Mouse (Mus musculus) liver, embryonic 11.5 days (tissue): ENCODE measurements at regions not wholly inside any gene's neighbourhood (a gene's known extent, or its start where the extent isn't known, plus 50 kb on each side); places are given as distances from the start of the nearest gene placed in this dataset.
A peak's percentile ranks its signal among the peaks of the same experiment; 100 is the strongest.

Source experiments
- ATAC-seq: fragments of 200-750 bp; cut with Nextera tagmentation; replicated peaks from 2 replicates; pipeline ENCODE4 v1.8.0; 2017; ENCODE audit warnings: moderate number of reproducible peaks, mild to moderate bottlenecking, moderate TSS enrichment, moderate library complexity; ENCODE audit not compliant: low FRiP score
- DNase-seq: peaks from one replicate; pipeline ENCODE4 v3.0.0-alpha.2; 2017; ENCODE audit warnings: low spot score
- H3K27ac ChIP-seq: fragments of 300-500 bp; sonication (generic); 2 replicates; pipeline ENCODE4 v1.5.1; 2014; ENCODE audit warnings: mild to moderate bottlenecking, low read depth, low read length, control low read depth
- H3K27me3 ChIP-seq: fragments of 300-500 bp; sonication (generic); replicated peaks from 2 replicates; pipeline ENCODE4 v1.6.1; 2014; ENCODE audit warnings: low read length, mixed read lengths; ENCODE audit not compliant: control insufficient read depth, insufficient read depth
- H3K36me3 ChIP-seq: fragments of 300-500 bp; sonication (generic); 2 replicates; pipeline ENCODE4 v1.6.1; 2014; ENCODE audit warnings: mild to moderate bottlenecking, low read length, moderate library complexity, mixed read lengths; ENCODE audit not compliant: control insufficient read depth, insufficient read depth
- H3K4me1 ChIP-seq: fragments of 300-500 bp; sonication (generic); replicated peaks from 2 replicates; pipeline ENCODE4 v1.6.1; 2014; ENCODE audit warnings: low read length, mixed read lengths; ENCODE audit not compliant: control insufficient read depth, insufficient read depth
- H3K4me2 ChIP-seq: fragments of 300-500 bp; sonication (generic); 2 replicates; pipeline ENCODE4 v1.6.1; 2014; ENCODE audit warnings: mild to moderate bottlenecking, control low read depth, moderate library complexity
- H3K4me3 ChIP-seq: fragments of 300-500 bp; sonication (generic); 2 replicates; pipeline ENCODE4 v1.5.1; 2014; ENCODE audit warnings: low read depth, low read length, control low read depth
- H3K9ac ChIP-seq: fragments of 300-500 bp; sonication (generic); 2 replicates; pipeline ENCODE4 v1.6.1; 2014; ENCODE audit warnings: low read depth, low read length, control low read depth
- H3K9me3 ChIP-seq: fragments of 300-500 bp; sonication (generic); 2 replicates; pipeline ENCODE4 v1.6.1; 2016; ENCODE audit warnings: low read length, inconsistent platforms, mixed read lengths; ENCODE audit not compliant: control insufficient read depth
- WGBS: fragments of 180-500 bp; shearing (Covaris S2); extraction: QIAGEN DNeasy Blood & Tissue Kit; methylation state at CpG from one replicate; pipeline ENCODE4 v1.1.7; 2014; 5-methylcytosine and 5-hydroxymethylcytosine counted together

GRCm38 (mm10) chr19:21913005-21913670 lies 135.0 kb downstream of the Cemip2 start:
- Histone ChIP-seq H3K36me3 (no peaks in the 10 kb centered on the region), H3K4me2 (no peak overlapping the region), H3K4me3 (no peak overlapping the region), H3K9me3 (no peaks in the 10 kb centered on the region), H3K27ac (peak overlapping the region; percentile 38; the same call in 1 of the 2 replicates), H3K27me3 (no peaks in the 10 kb centered on the region), H3K4me1 (no peaks in the 10 kb centered on the region), H3K9ac (no peak overlapping the region)
- no peak for DNase-seq
- WGBS = 56% methylated on average over 8 of the region's 8 CpGs
- ATAC-seq = no peak; the same call in 1 of the 2 replicates

- no peaks in the 10 kb centered on the region for H3K4me1 ChIP-seq
- DNase-seq (no peak), ATAC-seq (0 out of 2 replicates have a peak, but pooled peaks have one; percentile 20)
- no peaks in the 10 kb centered on the region for H3K9me3 ChIP-seq
- WGBS = 45% methylated on average over 9 of the region's 9 CpGs
- no peaks in the 10 kb centered on the region for H3K27me3 ChIP-seq
- no peak overlapping the region for H3K9ac ChIP-seq
- H3K36me3 ChIP-seq = no peaks in the 10 kb centered on the region
- H3K27ac ChIP-seq = no peak overlapping the region
- H3K4me2 ChIP-seq = no peak overlapping the region
- H3K4me3 ChIP-seq = no peak overlapping the region
Measured at GRCm38 (mm10) chr19:21913748-21914611, 135.8 kb downstream of the Cemip2 start.

GRCm38 (mm10) chr19:21914658-21915057 lies 136.5 kb downstream of the Cemip2 start:
- Histone ChIP-seq H3K4me3 (no peak overlapping the region), H3K9me3 (no peaks in the 10 kb centered on the region), H3K9ac (no peak overlapping the region), H3K27ac (no peak overlapping the region), H3K36me3 (no peaks in the 10 kb centered on the region), H3K27me3 (no peaks in the 10 kb centered on the region), H3K4me1 (no peaks in the 10 kb centered on the region), H3K4me2 (no peak overlapping the region)
- DNase-seq = no peak
- WGBS = 75% methylated on average over 3 of the region's 3 CpGs
- no peak for ATAC-seq

GRCm38 (mm10) chr19:21918113-21918512 lies 140.0 kb downstream of the Cemip2 start:
- no peak overlapping the region for H3K27ac ChIP-seq
- ATAC-seq = no peak

GRCm38 (mm10) chr19:21919074-21919473 lies 140.9 kb downstream of the Cemip2 start:
- Histone ChIP-seq H3K9me3 (no peaks in the 10 kb centered on the region), H3K36me3 (no peaks in the 10 kb centered on the region), H3K27me3 (no peaks in the 10 kb centered on the region), H3K4me2 (no peak overlapping the region), H3K9ac (no peak overlapping the region), H3K4me3 (no peak overlapping the region), H3K27ac (no peak overlapping the region), H3K4me1 (no peaks in the 10 kb centered on the region)
- ATAC-seq = no peak
- no peak for DNase-seq
- 59% methylated on average over 3 of the region's 3 CpGs for WGBS

More at GRCm38 (mm10) chr19:21918113-21918512, 140.0 kb downstream of the Cemip2 start:
- no peaks in the 10 kb centered on the region for H3K4me1 ChIP-seq
- no peaks in the 10 kb centered on the region for H3K27me3 ChIP-seq
- H3K9me3 ChIP-seq = no peaks in the 10 kb centered on the region
- no peak overlapping the region for H3K4me3 ChIP-seq
- no peak overlapping the region for H3K4me2 ChIP-seq
- H3K36me3 ChIP-seq = no peaks in the 10 kb centered on the region
- H3K9ac ChIP-seq = no peak overlapping the region
- DNase-seq = no peak
- 90% methylated on average over 4 of the region's 4 CpGs for WGBS

GRCm38 (mm10) chr19:21940114-21940513 lies 162.0 kb downstream of the Cemip2 start:
- Histone ChIP-seq H3K4me2 (no peak overlapping the region), H3K9me3 (no peaks in the 10 kb centered on the region), H3K27me3 (no peaks in the 10 kb centered on the region), H3K4me3 (no peak overlapping the region), H3K9ac (no peak overlapping the region), H3K4me1 (no peaks in the 10 kb centered on the region), H3K36me3 (no peaks in the 10 kb centered on the region), H3K27ac (no peak overlapping the region)
- WGBS = 83% methylated on average over 4 of the region's 4 CpGs
- no peak for ATAC-seq
- DNase-seq = no peak

GRCm38 (mm10) chr19:21941720-21942119 lies 163.6 kb downstream of the Cemip2 start:
- no peaks in the 10 kb centered on the region for H3K36me3 ChIP-seq
- ATAC-seq (no peak), DNase-seq (no peak)
- H3K27me3 ChIP-seq = no peaks in the 10 kb centered on the region
- H3K4me3 ChIP-seq = no peak overlapping the region
- 28% methylated on average over 2 of the region's 2 CpGs for WGBS
- no peak overlapping the region for H3K9ac ChIP-seq
- H3K9me3 ChIP-seq = no peaks in the 10 kb centered on the region
- no peak overlapping the region for H3K4me2 ChIP-seq
- no peak overlapping the region for H3K27ac ChIP-seq
- H3K4me1 ChIP-seq = no peaks in the 10 kb centered on the region

GRCm38 (mm10) chr19:21942286-21942685 lies 164.1 kb downstream of the Cemip2 start:
- H3K9ac ChIP-seq = no peak overlapping the region
- no peaks in the 10 kb centered on the region for H3K27me3 ChIP-seq
- peak overlapping the region; percentile 46 for H3K4me2 ChIP-seq
- no peaks in the 10 kb centered on the region for H3K9me3 ChIP-seq
- no peak for DNase-seq
- H3K4me1 ChIP-seq = no peaks in the 10 kb centered on the region
- no peak for ATAC-seq
- H3K36me3 ChIP-seq = no peaks in the 10 kb centered on the region
- H3K27ac ChIP-seq = peak overlapping the region; percentile 11; the same call in 1 of the 2 replicates
- H3K4me3 ChIP-seq = no peak overlapping the region
- 35% methylated on average over 11 of the region's 11 CpGs for WGBS
